Mouse (Mus musculus): ENCODE measurements around the gene Pglyrp1.

The Pglyrp1 gene

DNA sequence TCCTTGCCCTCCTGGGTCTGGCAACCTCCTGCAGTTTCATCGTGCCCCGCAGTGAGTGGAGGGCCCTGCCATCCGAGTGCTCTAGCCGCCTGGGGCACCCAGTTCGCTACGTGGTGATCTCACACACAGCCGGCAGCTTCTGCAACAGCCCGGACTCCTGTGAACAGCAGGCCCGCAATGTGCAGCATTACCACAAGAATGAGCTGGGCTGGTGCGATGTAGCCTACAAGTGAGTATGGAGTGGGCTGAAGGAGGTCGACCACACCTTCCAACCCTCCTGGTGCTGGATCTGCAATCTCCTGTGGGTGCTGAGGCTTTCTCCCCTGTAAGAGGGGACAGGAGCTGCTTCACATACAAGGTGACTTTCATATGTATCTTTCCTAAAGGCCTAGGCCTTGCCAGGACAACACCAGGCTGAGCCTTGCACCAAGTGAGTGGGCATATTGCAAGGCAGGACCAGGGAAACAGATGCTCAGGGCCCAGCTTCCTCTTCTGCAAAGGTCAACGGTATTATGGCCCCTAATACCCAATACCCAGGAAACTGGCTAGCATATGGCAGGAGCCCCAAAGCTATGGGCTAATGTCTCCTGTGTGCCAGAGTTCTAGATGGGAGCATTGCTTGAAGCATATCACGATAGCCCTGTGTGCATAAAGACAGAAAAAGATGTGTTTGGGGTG is 13.8 kb downstream of the Pglyrp1 start:
- DNase-seq (ENCODE audit: low read depth, low spot score): no peak

DNA sequence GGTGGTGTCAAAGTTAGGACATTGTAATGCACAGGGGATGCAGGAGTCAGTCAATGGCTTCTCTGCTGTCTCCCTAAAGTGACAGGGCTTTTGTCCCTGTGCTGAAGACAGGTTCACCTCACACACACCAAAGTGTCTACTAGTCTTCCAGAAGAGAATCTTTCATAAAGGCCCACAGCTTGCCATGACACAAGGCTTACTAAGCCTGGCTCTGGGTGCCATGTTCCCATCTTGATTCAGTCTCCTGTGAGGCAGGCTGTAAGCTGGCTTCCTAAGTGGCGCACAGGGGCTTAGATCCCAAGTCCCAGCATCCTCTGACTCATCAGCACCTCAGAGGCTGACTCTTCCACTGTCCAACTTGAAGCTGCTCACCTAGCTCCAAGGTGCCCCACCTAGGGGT is 15.8 kb downstream of the Pglyrp1 start:
- no peak for DNase-seq (ENCODE audit: low read depth, low spot score)

DNA sequence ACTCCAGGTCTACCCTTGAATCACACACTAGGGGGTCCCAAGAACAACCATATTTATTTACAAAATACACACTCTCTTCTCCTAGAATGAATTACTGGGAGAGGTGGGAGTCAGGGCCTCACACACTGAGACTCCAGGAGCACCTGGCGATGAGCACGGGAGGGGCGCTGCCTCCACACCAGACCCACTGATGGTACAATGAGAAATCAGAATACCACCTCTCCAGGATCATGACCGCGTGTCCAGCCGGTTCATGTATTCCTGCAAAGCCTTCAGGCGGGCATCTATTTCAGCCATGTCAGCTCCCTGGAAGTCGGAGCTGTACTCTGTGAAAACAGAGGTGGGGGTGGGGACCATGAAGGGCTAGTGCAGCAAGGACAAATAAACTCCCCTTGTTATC is 19.7 kb downstream of the Pglyrp1 start:
- DNase-seq (ENCODE audit: low read depth, low spot score): no peak

DNA sequence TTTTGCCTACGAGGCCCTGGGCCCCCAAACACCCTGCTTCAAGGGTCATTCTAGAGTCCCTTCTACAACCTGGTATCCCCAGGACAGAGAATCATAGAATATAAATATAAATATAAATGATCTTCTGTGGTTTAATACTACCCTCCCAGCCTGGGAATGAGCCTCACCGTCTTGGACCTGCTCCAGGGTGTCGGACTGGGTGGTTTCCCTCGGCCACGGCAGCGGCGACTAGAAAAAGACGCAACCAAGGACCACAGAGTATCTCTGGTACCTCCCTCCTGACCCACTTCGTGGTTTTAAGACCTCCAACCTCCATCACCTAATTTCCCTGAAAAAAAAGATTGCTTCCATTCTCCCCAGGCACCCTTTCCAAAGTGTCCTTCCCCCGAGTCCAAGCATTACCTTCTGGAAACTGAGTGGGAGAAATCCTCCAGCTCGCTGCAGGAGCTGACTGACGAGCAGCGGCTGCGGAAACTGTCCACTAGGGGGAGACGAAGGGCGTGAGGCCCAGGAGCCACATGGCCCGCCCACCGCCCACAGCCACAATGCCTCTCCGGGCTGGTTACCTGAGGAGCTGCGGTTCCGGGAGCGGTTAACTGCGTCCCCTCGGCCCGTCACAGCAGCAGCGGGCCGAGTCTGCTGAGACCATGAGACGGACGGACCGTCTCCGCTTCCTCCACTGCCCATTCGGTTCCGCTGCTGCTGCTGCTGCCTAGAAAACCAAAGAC is 20.9 kb downstream of the Pglyrp1 start:
- DNase-seq (ENCODE audit: low read depth, low spot score): peak; percentile 72

DNA sequence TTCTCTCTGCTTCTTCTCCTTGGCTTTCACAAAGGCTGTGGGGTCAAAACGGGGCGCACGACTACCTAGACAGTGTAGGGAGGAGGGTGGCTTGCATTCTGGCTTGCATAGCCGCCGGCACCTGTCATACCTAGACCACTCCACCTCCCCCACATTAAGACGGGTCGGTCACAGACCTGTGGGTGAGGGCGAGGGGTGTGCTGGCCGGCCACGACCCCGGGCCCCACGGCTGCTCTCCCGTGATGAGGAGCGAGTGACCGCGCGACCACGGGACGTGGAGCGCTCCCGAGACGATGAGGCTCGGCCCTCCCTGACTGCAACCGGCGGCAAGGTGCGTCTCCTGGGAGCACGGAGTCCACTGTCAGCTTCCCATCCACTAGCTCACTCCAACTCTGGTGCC is 21.9 kb downstream of the Pglyrp1 start:
- DNase-seq (ENCODE audit: low read depth, low spot score): no peak

DNA sequence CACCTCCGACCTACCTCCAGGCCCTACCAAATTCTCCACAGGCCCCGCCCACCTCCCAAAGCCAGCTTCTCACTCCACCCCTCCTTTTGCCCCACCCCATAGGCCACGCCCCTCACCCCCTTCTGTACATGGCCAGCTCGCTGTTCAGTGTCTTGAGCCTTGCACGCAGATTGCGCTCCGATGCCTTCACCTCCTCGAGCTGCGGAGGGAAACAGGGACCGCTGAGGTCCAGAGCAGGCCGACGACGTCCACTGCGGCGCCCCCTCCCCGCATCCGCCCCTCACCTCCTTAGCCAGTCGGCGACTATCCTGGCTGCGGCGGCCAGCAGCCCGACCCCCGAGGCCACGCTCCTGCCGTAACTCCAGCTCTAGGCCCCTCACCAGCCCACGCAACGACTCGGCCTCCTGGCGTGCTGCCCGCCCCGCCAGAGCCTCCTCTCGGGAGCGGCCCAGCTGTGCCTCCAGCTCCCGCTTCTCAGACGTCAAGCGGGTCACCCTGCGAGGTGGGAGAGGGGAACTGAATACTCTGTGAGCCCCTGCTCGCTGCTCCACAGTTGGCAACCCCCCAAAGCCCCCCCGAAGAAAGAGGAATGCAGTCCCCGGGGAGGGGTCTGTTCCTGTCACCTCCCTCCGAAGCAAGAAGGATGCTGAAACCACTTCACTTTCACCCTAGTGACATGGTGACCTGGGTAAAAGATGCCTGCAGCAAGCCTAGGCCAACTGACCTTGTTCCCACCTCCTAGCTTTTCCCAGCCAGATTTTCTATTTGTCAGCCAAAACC is 22.7 kb downstream of the Pglyrp1 start:
- no peak for DNase-seq (ENCODE audit: low read depth, low spot score)

DNA sequence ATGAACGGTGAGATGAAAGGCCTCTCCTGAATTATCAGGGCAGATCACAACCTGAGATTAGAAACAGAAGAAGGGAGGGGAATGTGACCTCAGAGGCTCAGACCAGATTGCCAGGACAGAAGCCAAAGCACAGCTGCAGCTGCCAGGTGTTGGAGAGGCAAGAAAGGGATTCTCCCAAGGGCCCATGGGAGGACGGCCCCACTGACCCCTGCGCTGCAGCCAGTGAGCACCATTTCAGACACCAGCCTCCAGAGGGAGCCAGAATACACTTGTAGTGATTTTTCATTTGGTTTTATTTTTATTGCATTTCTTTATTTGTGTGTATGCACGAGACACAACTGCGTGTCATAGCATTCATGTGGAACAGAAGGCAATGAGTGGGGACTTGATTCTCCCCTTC is 25.4 kb downstream of the Pglyrp1 start:
- DNase-seq (ENCODE audit: low read depth, low spot score): no peak

DNA sequence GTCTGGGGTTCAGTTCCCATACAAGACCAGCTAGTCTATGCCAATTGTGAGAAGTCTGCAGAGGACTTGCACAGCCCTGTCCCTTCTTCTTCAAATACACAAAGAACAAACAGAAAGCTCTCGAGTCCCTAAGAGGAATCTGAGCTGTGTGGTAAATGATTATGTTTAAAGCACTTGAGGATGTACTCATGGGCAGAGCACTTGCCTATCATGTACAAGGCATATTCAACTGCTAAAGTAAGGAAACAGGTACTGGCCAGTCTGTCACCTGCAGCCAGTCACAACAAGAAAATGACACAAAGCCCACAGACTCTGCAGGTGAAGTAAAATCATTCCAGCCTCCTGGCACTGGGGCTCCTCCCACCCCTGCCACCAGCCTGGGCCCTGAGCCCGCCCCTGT is 29.4 kb downstream of the Pglyrp1 start:
- no peak for DNase-seq (ENCODE audit: low read depth, low spot score)

DNA sequence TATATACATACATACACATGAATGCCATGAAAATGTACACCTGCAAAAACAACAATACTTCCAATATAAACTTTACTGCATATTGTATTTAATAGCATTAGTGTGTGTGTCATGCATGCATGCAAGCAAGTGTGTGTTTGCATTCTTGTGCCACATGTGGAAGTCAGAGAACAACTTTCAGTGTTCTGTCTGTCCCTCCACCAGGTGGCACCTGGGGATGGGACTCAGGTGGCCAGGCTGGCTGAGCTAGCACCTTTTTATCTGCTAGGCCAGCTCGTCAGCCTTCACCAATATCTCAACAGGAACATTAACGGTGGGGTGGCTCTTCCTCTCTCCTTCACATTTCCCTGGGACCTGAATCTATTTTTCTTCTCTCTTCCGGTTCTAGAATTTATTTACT is 31.4 kb downstream of the Pglyrp1 start:
- DNase-seq (ENCODE audit: low read depth, low spot score): no peak

DNA sequence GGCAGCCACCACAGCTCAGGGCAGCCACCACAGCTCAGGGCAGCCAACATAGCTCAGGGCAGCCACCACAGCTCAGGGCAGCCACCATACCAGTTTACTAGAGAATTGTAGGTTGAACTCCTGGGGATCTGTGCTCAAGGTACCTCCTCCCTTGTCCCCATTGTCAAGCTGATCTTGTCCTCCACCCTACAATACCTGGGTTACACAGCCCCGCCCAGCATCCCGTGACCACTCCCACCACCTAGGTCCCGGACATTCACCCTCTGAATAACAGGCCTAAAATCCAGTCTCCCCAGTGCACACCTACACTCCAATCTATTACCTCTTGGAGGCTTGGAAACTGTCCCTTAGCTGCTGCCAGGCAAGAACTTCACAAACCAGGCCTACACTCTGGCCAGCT is 33.8 kb downstream of the Pglyrp1 start:
- no peak for DNase-seq (ENCODE audit: low read depth, low spot score)

DNA sequence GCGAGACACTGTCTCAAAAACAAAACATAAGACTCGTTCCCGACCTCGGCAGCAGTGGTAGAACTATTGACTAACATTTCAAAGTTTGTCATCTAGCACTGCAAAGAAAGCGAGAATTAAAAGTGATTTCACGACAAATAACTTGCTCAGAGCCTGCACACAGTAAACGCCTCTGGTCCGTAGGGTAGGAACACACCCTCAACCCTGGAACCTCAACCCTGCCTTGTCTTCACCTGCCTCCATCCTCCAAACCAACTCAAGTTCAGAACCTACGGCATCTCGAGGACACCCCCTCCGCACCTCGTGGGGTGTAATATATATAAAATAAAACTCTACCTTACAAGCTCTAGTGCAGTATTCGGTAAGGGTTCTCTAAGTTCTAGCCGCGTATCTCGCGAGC is 38.7 kb downstream of the Pglyrp1 start:
- DNase-seq (ENCODE audit: low read depth, low spot score): no peak

DNA sequence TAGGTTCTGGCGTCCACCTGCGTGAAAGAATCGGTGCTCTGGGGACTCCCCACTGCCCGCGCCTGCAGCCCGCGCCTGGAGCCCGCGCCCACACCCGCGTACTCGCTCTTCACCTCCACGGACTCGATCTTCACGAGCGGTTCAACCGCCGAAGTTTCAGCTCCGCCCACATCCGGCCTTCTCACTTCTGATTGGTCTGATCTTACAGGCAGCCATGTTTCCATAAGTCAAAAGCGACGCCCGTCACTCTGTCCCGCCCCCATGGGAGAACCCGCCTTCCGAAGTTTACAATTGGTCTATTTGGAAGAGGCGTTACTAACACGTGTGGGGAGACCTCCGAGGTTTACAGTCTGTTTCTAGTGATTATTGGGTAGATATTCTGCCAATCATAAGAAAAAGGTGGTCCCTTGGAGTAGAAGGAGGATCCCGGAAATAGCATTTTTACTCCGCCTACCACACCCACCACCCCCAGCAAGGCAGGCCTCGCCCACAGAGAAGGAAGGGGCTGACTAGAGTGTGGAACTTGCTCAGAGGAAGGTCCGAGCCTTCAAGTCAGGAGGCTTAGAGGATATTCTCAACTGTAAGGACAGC is 39.2 kb downstream of the Pglyrp1 start, which contains the start of gene Ccdc61:
Gene Ccdc61 (minus strand): TSS at position 175 of the 591 bp plus-strand sequence.
- peak; percentile 95 for DNase-seq (ENCODE audit: low read depth, low spot score)

DNA sequence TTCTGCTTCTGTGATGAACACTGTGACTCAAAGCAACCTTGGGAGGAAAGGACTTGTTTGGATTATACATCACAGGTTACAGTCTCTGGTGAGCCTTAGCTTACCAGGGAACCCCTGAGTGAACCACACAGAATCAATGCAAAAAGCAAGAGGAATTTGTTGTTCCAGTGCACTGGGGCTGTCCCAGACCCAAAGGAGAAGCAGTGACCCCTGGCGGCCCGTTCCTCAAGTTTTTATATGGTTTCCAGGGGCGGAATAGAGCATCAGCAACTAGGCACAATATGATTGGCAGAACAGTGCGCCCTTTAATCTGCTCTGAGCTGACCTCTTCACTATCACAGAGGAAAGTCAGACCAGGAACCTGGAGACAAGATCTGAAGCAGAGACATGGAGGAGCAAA is 45.1 kb downstream of the Pglyrp1 start:
- DNase-seq (ENCODE audit: low read depth, low spot score): no peak

DNA sequence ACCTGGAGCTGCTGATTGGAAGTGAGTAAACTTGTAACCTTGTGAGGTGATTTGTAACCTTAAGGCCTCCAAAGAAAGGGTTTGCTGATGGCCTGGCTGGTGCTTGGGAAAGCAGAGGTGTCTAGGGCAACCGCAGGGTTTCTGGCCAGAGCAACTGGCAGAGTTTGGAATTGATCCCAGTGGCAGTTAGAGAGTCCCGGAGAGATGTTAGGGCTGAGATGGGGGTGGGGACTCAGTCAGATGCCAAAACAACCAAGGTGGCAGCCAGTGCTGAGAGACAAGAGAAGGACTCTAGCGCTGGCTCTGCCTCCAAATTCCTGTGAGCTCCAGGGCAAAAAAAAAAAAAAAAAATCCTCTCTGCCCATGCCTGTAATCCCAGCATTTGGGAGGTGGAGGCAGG is 46.8 kb downstream of the Pglyrp1 start:
- DNase-seq (ENCODE audit: low read depth, low spot score): no peak

DNA sequence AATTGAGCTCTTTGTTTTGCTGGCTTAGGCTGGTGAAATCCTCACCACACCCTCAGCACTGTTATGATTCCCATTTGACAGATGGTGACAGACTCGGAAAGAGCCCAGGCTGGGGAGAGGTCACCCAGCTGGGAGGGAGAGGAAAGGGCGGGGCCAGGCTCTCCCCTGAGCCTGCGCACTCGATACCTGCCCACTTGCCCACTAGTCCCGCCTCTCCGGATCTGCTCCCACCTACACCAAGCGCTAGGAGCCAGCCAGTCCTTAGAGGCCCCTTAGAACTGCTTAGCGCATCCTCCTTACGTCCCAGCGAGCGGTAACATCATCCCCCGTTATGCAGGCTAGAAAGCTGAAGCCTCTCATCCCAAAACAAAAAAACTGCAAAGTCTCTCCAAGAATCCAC is 49.9 kb downstream of the Pglyrp1 start:
- DNase-seq (ENCODE audit: low read depth, low spot score): no peak

DNA sequence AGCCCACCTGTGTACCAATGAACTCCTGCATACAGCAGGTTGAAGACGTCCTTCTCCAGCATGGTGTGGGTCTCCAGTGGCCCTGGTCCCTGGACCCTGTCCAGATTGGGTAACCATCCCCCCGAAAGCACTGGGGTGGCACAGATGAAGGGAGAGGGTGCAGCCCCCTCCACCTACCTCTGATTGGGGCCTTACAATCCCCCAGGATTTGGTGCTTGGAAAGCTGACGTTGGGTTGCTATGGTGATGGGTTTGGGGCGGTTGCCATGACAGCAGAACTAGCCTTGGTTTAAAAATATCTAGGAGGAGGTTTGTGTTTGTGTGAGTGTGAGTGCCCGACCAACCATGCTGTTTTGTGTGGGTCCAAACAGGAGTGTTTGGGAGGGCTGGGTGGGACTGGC is 51.7 kb downstream of the Pglyrp1 start:
- DNase-seq (ENCODE audit: low read depth, low spot score): no peak

DNA sequence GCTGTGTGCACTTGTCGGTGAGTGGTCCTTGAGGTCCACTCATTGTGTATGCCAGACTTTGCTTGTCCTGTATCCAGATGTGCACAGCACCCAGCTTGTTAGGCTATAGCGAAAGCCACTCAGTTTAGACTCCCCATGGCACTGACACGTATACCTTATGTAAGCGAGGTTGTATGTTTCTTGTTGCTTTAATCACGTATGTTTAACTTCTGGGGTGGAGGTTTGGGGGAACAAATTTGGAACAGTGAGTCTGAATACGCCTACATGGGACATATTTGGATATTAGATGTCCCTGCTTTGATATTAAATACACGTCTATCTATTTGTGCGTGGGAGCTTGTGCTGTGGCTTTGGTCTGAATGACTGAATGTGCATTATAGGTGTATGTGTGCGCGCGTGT is 52.1 kb downstream of the Pglyrp1 start:
- DNase-seq (ENCODE audit: low read depth, low spot score): no peak

DNA sequence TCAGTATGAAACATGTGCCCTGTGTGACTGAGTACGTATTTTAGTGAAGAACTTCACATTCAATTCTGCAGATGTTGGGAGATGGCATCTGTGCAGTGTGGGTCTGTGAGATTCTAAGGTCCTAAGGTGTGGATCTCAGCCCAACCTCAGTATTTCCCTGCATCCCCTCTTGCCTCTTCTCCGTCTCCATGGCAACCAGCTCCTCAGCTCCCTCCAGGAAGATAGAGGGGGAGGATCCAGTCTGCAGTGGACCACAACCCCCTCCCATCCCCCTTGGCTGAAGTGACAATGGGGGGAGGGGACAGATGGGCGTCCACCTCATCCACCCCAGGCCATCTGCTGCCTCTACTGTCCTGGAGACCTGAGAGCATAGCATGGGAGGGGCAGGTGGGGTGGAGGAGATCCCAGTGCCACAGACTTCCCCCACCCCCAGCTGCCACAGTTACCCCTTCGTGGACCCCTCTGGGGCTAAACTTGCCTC is 52.6 kb downstream of the Pglyrp1 start:
- DNase-seq (ENCODE audit: low read depth, low spot score): no peak

DNA sequence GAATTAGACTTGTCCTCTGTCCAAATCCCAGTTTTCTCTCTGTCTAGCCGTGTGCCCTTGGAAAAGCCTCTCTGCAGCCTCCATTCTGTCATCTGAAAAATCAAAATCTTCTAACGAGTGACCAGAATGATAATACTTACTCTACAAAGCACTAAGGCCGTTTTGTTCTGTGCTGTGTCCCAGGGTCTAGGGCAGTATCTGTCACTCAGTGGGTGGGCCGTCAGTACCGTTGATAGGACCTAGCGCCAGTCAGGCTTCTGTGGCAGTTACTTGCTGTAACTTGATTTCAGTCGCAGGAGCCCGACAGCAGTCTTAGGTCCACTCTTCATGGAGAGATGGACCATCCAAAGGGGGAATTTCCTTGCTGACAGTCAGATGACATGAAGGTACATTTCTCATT is 53.2 kb downstream of the Pglyrp1 start:
- no peak for DNase-seq (ENCODE audit: low read depth, low spot score)

DNA sequence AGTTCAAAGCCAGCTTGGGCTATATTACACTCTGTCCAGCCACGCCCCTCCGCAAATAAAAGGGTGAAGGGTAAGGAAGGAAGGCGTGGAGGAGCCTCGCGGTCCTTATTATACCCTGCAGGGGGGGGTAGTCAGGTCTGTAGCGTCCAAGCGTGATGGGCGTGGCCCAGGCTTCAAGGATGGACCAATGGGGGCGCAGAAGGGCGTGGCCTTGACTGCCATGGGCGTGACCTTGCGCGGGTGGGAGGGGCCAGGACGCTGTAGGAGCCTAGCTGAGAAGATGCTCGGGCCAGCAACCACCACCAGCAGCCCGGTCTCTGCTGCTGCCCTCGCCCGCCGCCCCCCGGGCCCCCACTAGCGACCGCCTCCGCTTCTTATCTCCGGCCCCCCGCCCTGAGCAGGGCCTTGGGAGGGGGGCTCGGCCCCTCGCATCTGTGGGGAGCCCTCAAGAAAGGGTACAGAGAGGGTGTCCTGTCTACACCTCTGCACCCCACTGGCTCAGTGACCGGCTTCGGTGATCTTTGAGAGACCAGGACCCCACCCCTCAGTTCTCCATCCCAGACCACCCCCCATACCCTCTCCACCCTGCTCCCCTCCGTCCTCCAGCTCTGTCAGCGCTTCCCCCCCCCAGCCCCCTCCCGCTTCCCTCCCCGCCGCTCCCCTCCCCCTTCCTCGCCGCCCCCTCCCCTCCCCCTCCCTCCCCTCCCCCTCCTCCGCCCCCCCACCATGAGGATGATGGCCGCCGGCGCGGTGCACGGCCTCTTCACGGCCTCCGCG is 54.2 kb downstream of the Pglyrp1 start, which contains the start of gene Nova2:
Gene Nova2 (plus strand): TSS at position 727 of the 777 bp plus-strand sequence.
- DNase-seq (ENCODE audit: low read depth, low spot score): peak; percentile 61

Data from retina, postnatal 7 days (tissue).